Mouse (Mus musculus) bone marrow macrophage, adult 2 months (primary cell): ENCODE results near the gene Macrod2.

ENCODE experiments used
- CTCF ChIP-seq: IDR thresholded peaks from 2 replicates; pipeline ENCODE4 v1.5.1; 2012; ENCODE audit warnings: low read depth, mild to moderate bottlenecking, low read length, moderate library complexity
- POLR2A ChIP-seq: IDR thresholded peaks from 2 replicates; pipeline ENCODE4 v1.6.1; 2012; ENCODE audit warnings: mild to moderate bottlenecking, low read depth, low read length, borderline replicate concordance

DNA sequence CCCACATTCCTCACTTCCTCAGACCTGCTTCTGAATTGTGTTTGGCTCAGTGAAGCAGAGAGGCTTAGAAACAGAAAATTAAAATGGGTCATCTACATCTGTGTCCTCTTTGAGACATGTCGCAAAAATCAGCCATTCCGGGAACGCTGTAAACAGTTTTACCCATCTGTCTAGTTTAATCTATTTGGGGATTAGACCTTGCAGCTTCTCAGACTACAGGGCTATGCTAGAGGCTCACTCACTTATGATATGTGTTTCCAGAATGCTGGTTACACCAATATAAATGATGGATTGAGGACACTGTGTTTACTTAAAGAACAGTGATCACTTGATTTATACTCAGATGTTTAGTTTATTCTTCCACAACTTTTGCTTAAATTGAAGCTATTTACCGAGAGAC is 1475.8 kb downstream of the Macrod2 start:
- TF ChIP-seq CTCF (no peak), POLR2A (no peak)
